Mouse (Mus musculus): ENCODE data around the gene Hs3st5.
"Not testable (repeated sequence)": the region's sequence is repeated elsewhere in the genome, so short reads cannot be mapped to it uniquely, and the experiment has no call there.

Gene Hs3st5

DNA sequence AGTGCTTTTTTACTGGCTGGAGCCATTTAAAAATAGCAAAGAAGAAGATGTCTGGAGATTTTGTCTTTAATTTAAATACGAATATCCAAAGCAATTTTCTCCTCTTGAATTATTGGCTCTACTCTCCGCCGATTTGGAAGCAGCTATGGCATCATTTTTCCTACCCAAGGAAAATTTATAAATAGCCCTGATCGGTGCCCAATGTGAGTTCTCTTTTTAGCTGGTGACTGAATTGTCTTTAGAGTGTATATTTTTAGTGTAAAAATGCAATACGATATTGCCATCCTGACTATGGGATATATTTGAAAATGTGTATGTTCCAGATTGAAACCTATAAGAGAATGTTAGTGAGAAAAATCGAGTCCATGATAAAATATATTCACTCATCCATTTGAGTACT is 51.1 kb downstream of the Hs3st5 start:
- DNase-seq (ENCODE audit: low spot score) = no peak

DNA sequence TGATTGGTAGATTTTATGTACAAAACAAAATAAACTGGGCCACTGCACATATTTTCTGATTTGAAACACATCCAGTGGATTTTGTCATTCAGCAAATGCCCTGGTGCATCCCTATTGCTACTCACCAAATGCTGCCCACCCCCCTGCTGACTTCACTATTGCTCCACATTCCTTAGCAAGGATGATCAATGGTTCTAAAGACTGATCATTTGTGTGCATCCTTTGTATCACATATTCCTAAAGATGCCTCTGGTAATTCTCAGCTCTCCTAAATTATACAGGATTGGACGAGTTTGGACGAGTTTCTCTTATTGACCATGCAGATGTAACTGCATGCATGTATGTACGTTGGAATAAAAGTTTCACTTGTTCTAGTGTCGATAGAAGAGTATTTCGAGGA is 52.1 kb downstream of the Hs3st5 start:
- no peak for DNase-seq (ENCODE audit: low spot score)

DNA sequence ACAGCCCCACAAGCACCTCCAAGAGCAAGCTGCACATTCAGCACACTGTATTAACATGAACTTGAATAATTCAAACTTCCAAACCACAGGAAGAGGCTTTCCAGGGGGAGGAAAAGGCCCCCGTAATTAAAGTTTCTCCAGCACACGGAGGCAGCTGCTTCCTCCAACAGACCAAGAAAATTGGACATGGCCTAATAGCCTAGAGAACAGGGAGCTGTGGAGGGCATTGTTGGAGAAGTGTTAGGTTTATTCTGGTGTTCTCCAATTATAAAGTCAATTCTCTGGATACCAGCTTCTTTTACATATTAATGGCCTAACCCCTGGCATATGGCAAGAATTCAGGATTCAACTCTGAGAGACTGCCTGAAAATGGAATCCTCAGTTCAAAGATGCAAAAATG is 60.6 kb downstream of the Hs3st5 start:
- DNase-seq (ENCODE audit: low spot score) = no peak

DNA sequence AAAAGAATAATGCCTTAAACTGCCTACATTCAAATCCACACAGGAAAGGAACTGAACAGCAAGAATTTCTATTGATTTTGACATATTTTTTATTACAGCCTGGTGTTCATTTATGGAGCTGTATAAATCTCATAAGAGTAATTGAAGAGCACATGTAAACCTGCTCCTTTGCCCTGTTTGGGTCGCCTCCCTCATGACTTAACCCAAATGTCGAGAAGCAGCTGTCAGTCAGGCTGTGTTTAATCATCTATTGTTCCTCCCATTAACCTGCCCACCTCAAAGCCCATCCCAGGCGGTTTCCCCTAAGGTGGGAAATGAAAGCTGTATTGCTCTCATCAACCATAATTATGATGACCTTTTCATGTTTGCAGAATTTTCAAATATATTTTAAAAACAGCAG is 65.9 kb downstream of the Hs3st5 start:
- no peak for DNase-seq (ENCODE audit: low spot score)

DNA sequence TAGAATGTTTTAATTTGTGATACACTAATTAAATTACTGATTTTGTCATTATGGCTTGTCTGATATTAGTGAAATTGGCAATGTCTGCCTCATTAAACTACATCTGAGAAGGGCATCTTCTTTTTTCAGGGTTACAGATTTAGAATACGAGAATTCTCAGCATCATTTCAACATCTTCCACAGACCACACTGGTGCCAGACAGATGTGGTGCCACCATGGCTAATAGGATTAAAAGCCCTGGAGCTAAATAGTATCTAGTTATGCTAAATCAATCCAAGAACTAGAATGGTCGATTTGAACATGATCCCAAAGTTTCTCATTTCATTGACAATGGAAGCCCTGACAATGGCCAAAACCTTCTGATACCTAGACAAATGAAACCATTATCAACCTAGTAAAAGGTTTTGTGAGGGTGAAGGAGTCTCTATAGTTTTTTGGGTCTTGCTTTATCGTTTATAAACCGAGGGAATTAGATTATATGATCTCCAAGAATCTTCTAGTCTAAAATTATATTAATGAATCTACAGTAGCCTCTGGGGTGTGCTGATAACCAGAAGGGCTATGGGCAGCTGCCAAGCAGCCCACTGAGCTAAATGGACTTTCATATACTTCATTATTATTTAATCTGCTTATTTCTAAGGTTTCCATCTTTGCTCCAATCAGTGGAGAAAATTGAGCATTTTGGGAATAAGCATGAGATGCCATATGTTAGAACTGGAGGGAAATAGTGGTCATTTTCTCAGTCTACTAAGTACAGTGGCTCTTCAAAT is 71.9 kb downstream of the Hs3st5 start:
- DNase-seq (ENCODE audit: low spot score) = no peak

DNA sequence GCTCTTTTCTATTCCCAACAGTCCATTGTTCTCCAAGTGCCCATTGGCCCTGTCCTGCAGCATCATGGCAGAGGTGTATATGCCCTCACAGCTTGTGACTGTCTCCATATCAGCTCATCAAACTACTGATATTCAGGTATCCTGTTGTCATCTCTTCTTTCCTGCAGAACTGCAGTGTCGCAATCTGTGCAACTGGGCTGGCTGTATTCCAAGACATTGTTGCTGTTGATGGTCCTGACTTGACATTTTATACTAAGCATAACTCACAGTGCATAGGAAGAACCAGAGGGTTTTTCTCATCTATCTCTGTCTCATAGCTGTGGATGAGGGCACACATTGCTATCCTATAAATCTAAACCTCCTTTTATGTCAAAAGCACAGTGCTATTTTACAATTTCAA is 103.8 kb downstream of the Hs3st5 start:
- DNase-seq (ENCODE audit: low spot score) = no peak

DNA sequence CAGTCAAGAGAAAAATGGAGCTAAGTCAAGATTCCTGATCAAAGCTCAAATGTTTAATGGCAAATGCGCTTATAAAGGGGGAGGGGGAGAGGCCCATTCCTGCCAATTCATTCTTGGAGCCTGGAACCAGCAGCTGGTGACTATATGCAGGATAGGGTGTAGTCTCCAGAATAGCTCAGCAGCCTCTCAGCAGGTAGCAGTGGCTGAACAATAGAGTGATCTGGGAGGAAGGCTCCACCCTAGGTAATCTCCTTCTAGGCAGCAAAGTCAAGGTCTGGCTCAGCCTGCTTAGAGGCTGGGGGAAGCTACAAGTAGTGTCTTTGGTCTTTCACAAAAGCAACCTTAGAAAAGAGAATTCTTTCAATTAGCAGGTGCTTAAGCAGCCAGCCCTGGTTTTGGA is 104.8 kb downstream of the Hs3st5 start:
- not testable (repeated sequence) for DNase-seq (ENCODE audit: low spot score)

DNA sequence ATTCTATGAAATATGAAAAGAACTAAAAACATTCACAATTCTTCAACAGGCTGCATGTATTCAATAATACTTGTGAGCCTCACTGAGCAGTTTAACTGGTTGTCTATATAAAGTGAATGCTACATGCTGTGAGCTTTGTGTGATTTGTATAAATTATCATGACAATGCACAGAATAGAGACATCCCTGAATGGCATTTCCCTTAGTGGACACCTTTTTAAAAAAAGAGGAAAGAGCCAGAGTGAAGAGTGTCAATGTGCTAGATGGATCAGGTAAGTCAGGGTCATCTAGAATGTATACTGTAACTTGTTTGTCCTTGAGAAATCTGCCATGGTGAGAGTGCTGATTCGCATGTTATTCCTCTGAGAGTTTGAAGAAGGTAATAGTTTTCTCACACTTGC is 116.4 kb downstream of the Hs3st5 start:
- no peak for DNase-seq (ENCODE audit: low spot score)

DNA sequence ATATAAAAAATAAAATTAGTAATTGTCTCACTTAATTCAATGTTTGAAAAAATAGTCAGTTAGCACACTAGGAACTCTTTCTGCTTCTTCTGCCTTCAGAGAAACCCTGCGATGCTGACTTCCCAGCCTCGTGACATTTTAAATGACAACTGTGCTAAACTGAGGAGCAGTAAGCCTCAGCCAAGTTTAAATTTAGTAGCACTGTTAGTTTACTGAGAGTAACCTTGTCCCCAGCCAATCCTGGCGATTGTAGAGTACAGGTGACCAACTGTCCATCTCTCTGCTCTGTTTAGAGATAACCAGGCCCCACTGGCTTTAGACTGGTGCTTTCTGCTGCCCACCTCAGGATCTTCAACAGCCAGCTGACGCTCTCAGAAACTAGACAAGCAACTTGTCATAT is 121.3 kb downstream of the Hs3st5 start:
- no peak for DNase-seq (ENCODE audit: low spot score)

DNA sequence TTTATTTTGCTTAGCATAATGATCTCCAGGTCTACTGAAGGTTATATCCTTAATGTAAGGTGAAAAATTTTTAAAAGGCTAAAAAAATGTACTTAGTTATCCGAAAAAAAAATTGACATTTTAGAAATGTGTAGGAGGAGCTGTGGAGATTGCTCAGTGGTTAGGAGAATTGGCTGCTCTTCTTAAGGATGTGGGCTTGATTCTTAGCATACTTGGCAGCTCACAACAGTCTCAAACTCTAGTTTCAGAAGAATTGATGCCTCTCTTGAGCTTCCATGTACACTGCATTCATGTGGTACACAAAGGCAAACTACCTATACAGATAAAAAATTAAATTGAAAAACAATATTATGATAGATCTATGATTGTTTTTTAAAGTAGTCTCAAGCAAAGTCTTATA is 125.1 kb downstream of the Hs3st5 start:
- DNase-seq (ENCODE audit: low spot score) = no peak

DNA sequence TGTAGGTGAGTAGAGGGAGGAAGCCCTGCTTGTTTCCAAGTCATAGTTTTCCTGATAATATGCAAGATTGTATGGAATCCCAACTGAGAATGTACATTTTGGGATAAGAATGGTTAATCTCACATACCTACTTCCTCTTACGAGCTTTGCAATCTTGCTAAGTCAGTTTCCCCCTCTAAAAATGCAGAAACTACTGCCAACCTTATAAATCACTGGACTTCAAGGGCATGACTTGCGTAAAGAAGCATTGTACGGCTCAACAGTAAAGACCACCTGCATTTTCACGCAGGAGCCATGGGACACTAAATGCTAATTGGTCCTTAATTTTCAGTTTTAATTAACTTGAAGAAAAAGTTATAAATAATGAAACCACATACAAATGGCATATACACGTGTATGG is 144.0 kb downstream of the Hs3st5 start:
- DNase-seq (ENCODE audit: low spot score) = no peak

DNA sequence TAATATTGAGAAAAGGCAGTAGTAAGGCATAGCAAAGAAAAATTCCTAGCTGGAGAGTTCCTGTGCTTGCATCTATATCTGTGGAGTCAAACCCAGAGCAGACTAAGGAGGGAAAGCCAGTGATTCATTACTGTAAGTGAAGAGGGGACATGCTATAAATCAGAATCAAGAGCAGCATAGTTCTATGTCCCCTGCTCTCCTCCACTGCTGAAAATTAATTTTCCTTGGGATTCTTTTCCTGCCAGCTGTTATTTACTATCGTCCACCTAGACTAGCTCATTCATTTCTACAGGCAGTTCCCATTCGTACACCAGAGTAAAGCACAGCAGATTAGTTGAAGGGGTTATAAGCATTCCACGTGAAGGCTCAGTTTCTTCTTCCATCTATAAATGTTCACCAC is 207.4 kb downstream of the Hs3st5 start:
- DNase-seq (ENCODE audit: low spot score) = no peak

DNA sequence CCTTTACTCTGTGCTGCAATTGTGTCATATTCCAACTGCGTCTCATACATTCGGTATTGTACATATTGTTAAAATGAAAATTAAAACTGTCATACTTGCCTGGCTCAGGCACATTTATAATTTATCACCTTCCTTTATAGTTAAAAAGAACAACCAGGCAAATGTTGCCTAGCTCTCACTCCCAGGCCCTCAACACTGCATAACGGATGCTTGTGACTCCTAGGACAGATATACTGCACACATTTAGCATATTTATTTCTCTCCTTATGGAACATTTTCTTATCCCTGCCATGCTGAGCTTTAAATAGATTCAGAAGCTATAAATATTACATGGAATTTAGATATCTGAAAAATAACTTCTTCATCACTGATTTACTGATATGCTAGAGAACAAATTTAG is 219.6 kb downstream of the Hs3st5 start:
- no peak for DNase-seq (ENCODE audit: low spot score)

DNA sequence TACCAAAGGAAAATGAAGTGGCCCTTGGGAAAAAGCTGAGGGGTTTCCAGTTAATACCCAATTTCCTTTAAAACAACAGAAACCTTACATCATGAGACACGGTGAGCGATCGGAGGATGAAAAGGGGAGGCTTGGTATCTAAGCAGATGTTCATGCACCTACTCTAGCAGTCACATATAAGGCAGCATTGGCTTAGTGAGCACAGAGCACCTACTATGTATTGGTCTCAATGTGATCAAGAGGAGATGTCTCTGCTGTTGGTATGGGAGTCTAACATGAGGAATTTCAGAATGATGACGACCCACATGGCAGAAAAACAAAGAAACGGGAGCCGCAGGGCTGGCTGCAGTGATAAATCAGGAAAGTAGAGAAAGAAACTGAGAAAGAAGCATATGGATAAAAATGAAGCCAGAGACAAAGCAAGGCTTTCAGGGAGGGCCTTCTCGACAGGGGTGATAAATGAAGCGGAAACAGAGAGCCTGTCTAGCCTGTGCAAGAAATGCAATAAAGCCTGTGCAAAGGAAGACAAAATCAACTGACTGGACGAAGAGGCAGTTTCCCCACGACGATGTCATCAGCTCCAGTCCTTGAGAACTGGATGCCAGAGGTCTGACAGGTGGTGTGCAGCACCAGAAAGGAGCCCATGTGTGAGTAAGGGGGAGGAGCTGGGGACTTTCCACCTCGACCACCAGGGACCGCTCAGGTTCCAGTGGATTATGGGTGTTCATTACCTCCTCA is 222.9 kb downstream of the Hs3st5 start:
- DNase-seq (ENCODE audit: low spot score) = no peak

DNA sequence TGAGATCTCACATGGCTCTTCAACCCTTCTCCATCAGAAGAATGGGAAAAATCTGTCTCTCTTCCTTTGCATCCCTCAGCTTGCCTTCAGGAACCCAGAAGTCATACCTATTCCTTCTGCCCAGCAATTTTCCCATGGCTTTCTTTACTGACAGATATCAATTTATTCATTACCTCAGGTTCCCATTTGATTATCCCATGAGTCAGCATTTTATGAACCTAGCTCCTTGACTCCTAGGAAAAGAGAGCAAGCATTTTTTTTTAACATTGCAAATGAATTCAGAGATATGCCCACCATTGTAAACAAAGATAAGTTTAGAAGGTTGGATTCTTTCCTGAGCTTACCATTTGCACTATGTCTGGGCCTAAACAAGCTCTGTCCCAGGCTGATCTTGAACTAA is 232.8 kb downstream of the Hs3st5 start:
- no peak for DNase-seq (ENCODE audit: low spot score)

DNA sequence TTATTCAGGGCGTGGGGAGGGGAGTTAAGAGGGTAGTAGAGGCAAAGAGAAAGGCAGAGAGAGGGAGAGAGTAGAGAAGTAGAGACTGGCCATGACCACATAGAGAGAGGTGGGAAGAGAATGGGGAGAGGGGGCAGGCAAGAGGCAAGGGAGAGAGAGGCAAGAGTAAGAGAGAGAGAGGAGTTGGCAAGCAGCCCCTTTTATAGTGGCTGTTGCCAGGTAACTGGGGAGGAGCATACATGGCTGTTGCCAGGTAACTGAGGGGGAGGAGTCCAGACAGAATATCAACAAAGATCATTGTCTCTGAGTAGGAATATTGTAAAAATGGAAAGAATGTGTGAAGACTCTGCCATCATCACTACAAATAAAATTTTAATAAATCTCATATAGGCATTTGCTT is 243.4 kb downstream of the Hs3st5 start:
- DNase-seq (ENCODE audit: low spot score) = no peak

DNA sequence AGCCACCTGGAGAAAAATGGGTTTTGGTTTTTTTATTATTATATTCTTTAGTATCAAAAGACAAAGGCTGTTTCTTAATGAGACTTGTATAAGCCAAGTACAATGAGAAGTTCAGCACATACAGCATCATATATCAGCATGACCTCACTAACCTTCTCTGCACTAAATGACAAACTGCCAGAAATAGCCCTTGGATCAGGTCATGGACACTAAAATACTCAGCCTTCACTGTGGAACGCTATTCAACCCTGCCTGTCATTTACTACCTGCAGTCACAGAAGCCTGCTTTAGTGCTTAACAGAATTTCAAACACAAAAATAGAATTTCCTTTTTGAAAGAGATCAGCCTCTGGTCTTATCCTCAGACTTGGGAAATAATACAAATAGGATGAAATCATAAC is 247.9 kb downstream of the Hs3st5 start:
- DNase-seq (ENCODE audit: low spot score) = no peak

DNA sequence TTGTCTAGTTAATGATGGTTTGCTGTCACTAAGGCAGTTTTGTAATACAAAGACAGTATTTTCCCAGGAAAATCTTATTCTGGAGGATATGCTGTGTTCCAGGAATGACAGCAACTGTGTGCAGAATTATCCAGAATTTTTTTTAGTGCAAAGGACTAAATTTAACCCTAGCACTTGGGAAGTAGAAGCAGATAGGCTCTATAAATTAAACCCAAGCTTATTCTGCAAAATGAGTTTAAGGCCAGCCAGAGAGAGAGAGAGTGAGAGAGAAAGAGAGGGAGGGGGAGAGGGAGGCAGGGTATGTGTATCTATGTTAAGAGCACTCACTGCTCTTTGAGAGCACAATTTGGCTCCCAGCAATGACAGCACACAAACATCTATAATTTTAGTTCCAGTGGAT is 267.0 kb downstream of the Hs3st5 start:
- DNase-seq (ENCODE audit: low spot score) = no peak

DNA sequence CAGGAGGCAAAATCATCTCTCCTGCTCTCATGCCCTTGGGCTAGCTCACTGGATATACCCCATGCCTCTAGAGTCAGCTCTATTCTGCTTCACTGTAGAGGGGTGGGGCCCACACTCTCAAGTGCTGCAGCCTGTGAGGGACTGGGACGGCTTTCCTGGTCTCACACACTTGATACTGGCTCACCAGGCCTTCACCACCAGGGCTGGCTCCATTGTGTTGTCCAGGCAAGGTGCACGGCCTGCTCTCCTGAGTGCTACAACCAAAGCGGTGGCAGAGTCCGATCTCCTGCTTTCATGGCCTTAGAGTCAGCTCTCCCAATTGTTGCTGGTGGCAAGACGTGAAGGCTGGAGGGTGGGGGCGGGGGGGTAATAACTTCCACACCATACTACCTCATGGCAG is 268.3 kb downstream of the Hs3st5 start:
- DNase-seq (ENCODE audit: low spot score) = no peak

DNA sequence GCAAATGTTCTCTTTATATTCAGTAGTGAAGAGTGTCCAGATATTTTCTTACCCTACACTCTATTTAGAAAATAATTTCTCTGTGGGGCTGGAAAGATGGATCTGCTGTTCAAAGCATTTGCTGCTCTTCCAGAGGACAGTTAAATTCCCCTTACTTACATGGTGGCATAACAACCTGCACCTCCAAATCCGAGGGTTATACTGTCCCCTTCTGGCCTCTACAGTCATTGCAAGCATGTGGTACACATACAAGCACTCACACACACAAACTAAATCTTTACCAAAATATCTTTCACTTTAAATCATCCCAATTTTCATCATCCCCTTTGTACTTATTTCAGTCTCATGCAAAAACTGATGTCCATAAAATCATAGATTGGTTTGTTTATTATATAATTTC is 275.0 kb downstream of the Hs3st5 start:
- no peak for DNase-seq (ENCODE audit: low spot score)

DNA sequence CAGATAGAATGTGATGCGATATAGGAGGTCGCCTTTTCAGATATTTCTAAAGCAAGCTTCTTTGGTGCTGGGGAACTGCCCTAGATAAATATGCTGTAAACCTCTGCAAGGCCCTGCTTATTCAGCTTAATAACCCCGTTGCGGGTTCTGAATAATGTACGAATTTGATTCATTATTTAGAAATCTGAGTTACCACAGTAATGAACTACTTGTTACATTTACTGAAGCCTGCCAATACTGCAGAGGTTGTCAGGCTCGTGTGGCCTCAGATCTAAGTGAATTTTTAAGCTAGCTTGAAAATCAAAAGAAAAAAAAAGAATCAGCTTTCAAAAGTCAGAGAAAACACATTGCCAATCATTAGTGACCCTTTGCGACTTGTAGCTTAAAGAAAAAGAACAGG is 280.4 kb downstream of the Hs3st5 start:
- DNase-seq (ENCODE audit: low spot score) = no peak

DNA sequence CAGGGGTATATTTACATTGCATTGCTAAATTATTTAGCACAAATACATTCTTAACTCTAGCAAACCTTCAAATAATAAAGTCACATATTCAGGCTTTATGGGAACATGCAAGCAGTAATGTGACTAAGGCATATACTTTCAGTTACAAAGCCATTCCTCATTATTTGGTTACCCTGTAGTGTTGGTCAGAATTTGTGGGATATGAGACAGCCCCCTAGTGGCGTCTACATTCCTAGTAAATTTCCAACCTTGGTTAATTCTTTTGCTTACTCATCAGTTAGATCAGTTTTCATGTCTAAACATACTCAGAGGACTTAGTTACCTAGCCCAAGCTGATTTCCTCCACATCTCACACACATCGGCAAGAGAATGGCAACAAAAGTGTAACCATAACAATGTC is 285.2 kb downstream of the Hs3st5 start:
- DNase-seq (ENCODE audit: low spot score) = no peak

DNA sequence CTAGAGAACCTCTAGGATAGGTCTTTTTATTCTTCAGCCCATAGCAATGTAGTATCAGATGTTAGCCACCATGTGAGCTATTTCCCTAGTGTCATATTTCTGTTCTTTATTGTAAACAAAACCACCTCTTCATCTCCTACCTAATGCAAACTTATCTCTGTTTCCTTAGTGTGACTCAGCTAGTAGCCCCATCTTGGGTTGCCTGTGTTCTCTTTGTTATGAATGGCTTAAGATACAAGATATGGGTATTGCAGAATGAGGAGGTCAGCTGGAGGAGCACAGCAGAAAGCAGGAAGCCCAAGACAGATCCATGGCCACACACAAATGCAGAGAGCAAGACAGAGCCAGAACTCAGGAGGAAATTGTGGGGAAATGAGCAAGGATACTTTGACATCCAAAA is 288.7 kb downstream of the Hs3st5 start:
- no peak for DNase-seq (ENCODE audit: low spot score)

DNA sequence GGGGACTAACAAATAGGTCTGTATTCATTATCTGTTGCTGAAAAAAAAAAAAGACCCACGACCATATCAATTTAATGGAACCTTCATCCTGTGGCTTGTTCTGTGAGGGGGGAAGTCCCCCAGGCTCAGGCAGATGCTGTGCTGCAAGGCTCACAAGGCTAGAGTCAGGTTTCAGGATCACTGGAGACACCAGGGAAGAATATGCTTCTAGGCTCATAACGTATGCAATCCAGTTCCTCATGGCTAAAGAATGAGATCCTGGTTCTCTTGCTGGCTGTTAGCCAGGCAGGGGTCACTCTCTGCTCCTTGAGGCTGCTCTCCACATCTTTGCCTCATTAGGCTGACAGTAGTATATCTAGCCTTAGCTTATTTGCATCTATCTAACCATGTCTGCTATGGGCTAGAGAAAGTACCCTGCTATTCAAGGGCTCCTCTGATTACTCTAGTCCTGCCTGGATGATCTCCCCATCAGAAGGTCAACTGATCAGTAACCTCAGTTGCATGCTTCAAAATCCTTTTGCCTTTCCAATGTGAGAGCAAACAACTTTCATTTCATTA is 294.4 kb downstream of the Hs3st5 start:
- no peak for DNase-seq (ENCODE audit: low spot score)
